Mouse (Mus musculus): ENCODE results near the gene Idua. TPM values are rescaled to one million over a fixed set of nuclear protein-coding genes. Genes with fewer than 3 reads are reported as not detected.

The Idua gene
- total RNA-seq, 1 experiment, result 3.7 TPM

DNA sequence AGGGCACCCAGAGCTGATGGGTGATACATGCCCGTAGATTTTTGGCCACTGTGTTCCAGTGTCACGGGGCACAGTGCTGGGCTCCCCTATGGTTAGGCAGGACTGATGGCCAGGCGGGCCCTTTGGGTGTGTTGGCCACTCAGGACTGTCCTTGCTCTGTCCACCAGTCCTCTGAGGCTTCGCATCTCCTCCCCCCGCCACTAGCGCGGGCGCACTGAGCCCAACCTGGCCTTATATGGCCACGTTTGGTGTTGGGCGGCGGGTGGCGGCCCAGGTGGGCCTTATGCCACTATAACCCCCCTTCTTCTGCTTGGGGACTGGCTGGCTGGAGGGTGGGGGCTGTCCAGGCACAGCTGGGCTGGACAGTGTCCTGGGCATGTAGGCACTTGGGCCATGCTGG is 35.7 kb downstream of the Idua start:
- TF ChIP-seq ZC3H11A (IDR thresholded peaks at IDR 0.05; ENCODE audit: borderline replicate concordance, low read depth, low read length), result no peak
- TF ChIP-seq MAFK (IDR thresholded peaks at IDR 0.05; ENCODE audit: insufficient read depth, low read depth, low read length), result no peak
- TF ChIP-seq HCFC1 (IDR thresholded peaks at IDR 0.05; ENCODE audit: borderline replicate concordance, insufficient read depth, low read length), result no peak
- TF ChIP-seq CHD2 (IDR thresholded peaks at IDR 0.05; ENCODE audit: low read depth, low read length), result no peak
- no peak for TF ChIP-seq ZNF384 (IDR thresholded peaks at IDR 0.05; ENCODE audit: low read depth, low read length)
- Histone ChIP-seq H3K4me1 (ENCODE audit: control insufficient read depth in 2 of 2, insufficient read depth in 2 of 2, low read length in 2 of 2, poor library complexity in 1 of 2) (peaks cover 0 to 4% of the 10 kb centered on the region in 2 experiments; a peak in 1 of 4 replicates), H3K9ac (ENCODE audit: insufficient read depth, low read depth, low read length, poor library complexity, severe bottlenecking) (no peak overlapping the region), H3K36me3 (ENCODE audit: control insufficient read depth, insufficient read depth, low read length, poor library complexity, severe bottlenecking) (no peaks in the 10 kb centered on the region), H3K9me3 (ENCODE audit: control insufficient read depth, insufficient read depth, low read depth, low read length) (no peaks in the 10 kb centered on the region), H3K27ac (ENCODE audit: insufficient read depth, low read depth, low read length, poor library complexity, severe bottlenecking) (no peak overlapping the region), H3K4me3 (ENCODE audit: insufficient read depth in 1 of 2, low read depth in 1 of 2, low read length in 2 of 2, poor library complexity in 1 of 2, severe bottlenecking in 1 of 2) (peak overlapping the region; percentile 17 to 44; a peak in 1 of 4 replicates)
- DNase-seq (ENCODE audit: low read depth, low spot score), result no peak
- in situ Hi-C loops (cut with MboI; ENCODE audit: low sequenced_read_pairs in 2 of 2, unreplicated experiment in 2 of 2), result no loop called here

DNA sequence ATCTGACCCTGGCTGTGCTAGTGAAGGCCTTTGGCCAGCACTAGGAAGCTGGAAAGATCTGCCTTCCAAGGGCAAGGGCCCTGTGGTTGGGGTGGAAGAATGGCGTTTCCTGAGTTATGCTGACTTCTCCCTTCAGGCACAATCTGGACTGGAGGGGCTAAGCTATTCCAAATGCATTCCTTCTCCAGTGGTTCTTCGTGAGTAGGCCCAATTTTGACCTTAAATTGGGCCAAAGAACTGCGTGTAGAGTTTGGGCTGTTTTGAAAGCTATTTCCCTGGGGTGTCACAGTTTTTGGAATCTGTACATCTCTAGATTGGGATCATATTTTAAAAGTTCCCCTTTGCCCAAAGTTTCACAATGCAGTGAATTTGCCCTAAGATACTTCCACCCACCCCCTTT is 36.4 kb downstream of the Idua start:
- H3K9ac ChIP-seq (ENCODE audit: insufficient read depth, low read depth, low read length, poor library complexity, severe bottlenecking), result no peak overlapping the region
- H3K4me3 ChIP-seq (ENCODE audit: insufficient read depth in 1 of 2, low read depth in 1 of 2, low read length in 2 of 2, poor library complexity in 1 of 2, severe bottlenecking in 1 of 2), result no peak overlapping the region
- TF ChIP-seq ZC3H11A (IDR thresholded peaks at IDR 0.05; ENCODE audit: borderline replicate concordance, low read depth, low read length), result no peak
- no peak for TF ChIP-seq MAFK (IDR thresholded peaks at IDR 0.05; ENCODE audit: insufficient read depth, low read depth, low read length)
- no peak for TF ChIP-seq HCFC1 (IDR thresholded peaks at IDR 0.05; ENCODE audit: borderline replicate concordance, insufficient read depth, low read length)
- no peak for TF ChIP-seq ZNF384 (IDR thresholded peaks at IDR 0.05; ENCODE audit: low read depth, low read length)
- no peak for TF ChIP-seq CHD2 (IDR thresholded peaks at IDR 0.05; ENCODE audit: low read depth, low read length)
- DNase-seq (ENCODE audit: low read depth, low spot score), result no peak
- H3K9me3 ChIP-seq (ENCODE audit: control insufficient read depth, insufficient read depth, low read depth, low read length), result no peaks in the 10 kb centered on the region
- in situ Hi-C loops (cut with MboI; ENCODE audit: low sequenced_read_pairs in 2 of 2, unreplicated experiment in 2 of 2), result no loop called here
- H3K36me3 ChIP-seq (ENCODE audit: control insufficient read depth, insufficient read depth, low read length, poor library complexity, severe bottlenecking), result no peaks in the 10 kb centered on the region
- no peak overlapping the region for H3K27ac ChIP-seq (ENCODE audit: insufficient read depth, low read depth, low read length, poor library complexity, severe bottlenecking)
- peaks cover 0 to 4% of the 10 kb centered on the region in 2 experiments; a peak in 1 of 4 replicates for H3K4me1 ChIP-seq (ENCODE audit: control insufficient read depth in 2 of 2, insufficient read depth in 2 of 2, low read length in 2 of 2, poor library complexity in 1 of 2)

GRCm38 (mm10) chr5:108697341-108697753 is 37.2 kb downstream of the Idua start:
- Histone ChIP-seq H3K27ac (ENCODE audit: insufficient read depth, low read depth, low read length, poor library complexity, severe bottlenecking) (no peak overlapping the region), H3K4me1 (ENCODE audit: control insufficient read depth in 2 of 2, insufficient read depth in 2 of 2, low read length in 2 of 2, poor library complexity in 1 of 2) (peaks cover 0 to 2% of the 10 kb centered on the region in 2 experiments; a peak in 1 of 4 replicates), H3K9ac (ENCODE audit: insufficient read depth, low read depth, low read length, poor library complexity, severe bottlenecking) (no peak overlapping the region), H3K4me3 (ENCODE audit: insufficient read depth in 1 of 2, low read depth in 1 of 2, low read length in 2 of 2, poor library complexity in 1 of 2, severe bottlenecking in 1 of 2) (no peak overlapping the region), H3K9me3 (ENCODE audit: control insufficient read depth, insufficient read depth, low read depth, low read length) (no peaks in the 10 kb centered on the region), H3K36me3 (ENCODE audit: control insufficient read depth, insufficient read depth, low read length, poor library complexity, severe bottlenecking) (no peaks in the 10 kb centered on the region)
- in situ Hi-C loops (cut with MboI; ENCODE audit: low sequenced_read_pairs in 2 of 2, unreplicated experiment in 2 of 2), result no loop called here
- no peak for TF ChIP-seq ZNF384 (IDR thresholded peaks at IDR 0.05; ENCODE audit: low read depth, low read length)
- no peak for TF ChIP-seq CHD2 (IDR thresholded peaks at IDR 0.05; ENCODE audit: low read depth, low read length)
- TF ChIP-seq HCFC1 (IDR thresholded peaks at IDR 0.05; ENCODE audit: borderline replicate concordance, insufficient read depth, low read length), result no peak
- no peak for DNase-seq (ENCODE audit: low read depth, low spot score)

DNA sequence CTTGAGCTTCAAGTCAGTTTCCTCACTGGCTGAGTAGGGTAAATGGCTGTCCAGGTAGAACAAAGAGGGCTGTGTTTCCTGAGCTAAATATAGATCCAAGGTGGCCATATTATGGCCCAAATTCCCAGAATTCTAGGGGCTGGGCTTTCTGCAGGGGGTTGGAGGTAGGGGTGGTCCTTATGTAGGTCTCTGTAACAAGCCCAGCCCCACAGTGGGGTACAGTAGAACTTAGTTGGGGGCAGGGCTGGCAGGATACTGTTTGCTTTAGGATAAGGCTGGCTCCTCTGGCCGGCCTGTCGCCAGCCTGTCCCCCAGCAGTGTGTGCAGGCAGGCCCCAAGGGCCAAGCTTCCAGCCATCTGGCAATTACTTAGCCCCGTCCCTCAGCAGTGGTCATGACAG is 40.2 kb downstream of the Idua start:
- TF ChIP-seq ZC3H11A (IDR thresholded peaks at IDR 0.05; ENCODE audit: borderline replicate concordance, low read depth, low read length) (no peak), ZNF384 (IDR thresholded peaks at IDR 0.05; ENCODE audit: low read depth, low read length) (no peak), MAFK (IDR thresholded peaks at IDR 0.05; ENCODE audit: insufficient read depth, low read depth, low read length) (no peak), CHD2 (IDR thresholded peaks at IDR 0.05; ENCODE audit: low read depth, low read length) (no peak), HCFC1 (IDR thresholded peaks at IDR 0.05; ENCODE audit: borderline replicate concordance, insufficient read depth, low read length) (no peak)
- H3K9me3 ChIP-seq (ENCODE audit: control insufficient read depth, insufficient read depth, low read depth, low read length), result no peaks in the 10 kb centered on the region
- H3K9ac ChIP-seq (ENCODE audit: insufficient read depth, low read depth, low read length, poor library complexity, severe bottlenecking), result no peak overlapping the region
- in situ Hi-C loops (cut with MboI; ENCODE audit: low sequenced_read_pairs in 2 of 2, unreplicated experiment in 2 of 2), result no loop called here
- peaks cover 6% of the 10 kb centered on the region; the same call in 1 of the 2 replicates for H3K36me3 ChIP-seq (ENCODE audit: control insufficient read depth, insufficient read depth, low read length, poor library complexity, severe bottlenecking)
- no peak overlapping the region for H3K4me3 ChIP-seq (ENCODE audit: insufficient read depth in 1 of 2, low read depth in 1 of 2, low read length in 2 of 2, poor library complexity in 1 of 2, severe bottlenecking in 1 of 2)
- DNase-seq (ENCODE audit: low read depth, low spot score), result no peak
- H3K4me1 ChIP-seq (ENCODE audit: control insufficient read depth in 2 of 2, insufficient read depth in 2 of 2, low read length in 2 of 2, poor library complexity in 1 of 2), result no peaks in the 10 kb centered on the region
- no peak overlapping the region for H3K27ac ChIP-seq (ENCODE audit: insufficient read depth, low read depth, low read length, poor library complexity, severe bottlenecking)

Measured in ES-E14 (cell line).